Mouse (Mus musculus) kidney, postnatal 10 days (tissue): ENCODE measurements around the gene Zfp462.
A peak's percentile ranks its signal among the peaks of the same experiment; 100 is the strongest.

Source experiments
- DNase-seq: peaks from one replicate; pipeline ENCODE4 v3.0.0; 2021; ENCODE audit warnings: mixed read lengths

The Zfp462 gene

DNA sequence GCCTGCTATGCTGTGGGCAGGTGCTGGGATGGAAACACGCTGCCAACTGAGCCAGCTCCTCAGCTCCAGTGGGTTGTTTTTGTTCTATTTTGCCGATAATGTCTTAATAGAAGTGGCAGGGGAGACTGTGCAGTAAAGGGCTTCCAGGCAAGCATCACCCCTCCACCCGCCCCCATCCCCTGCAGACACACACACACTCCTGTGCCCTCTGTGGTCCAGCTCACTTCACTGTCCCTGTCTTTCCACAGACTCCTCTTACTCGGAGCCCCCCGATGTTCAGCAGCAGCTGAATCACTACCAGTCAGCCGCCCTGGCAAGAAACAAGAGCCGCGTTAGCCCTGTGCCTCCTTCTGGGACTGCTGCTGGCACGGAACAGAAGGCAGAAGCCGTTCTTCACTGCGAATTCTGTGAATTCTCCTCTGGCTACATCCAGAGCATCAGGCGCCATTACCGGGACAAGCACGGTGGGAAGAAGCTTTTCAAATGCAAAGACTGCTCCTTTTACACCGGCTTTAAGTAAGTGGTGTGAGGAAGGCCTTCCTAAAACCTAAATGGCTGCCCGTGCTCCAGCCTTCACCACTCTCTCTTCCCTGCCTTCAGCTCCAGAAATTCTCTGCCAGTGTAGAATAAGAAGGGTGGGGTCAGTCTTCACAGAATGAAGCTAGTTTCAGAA lies 105.2 kb downstream of the Zfp462 start:
- DNase-seq, result no peak

DNA sequence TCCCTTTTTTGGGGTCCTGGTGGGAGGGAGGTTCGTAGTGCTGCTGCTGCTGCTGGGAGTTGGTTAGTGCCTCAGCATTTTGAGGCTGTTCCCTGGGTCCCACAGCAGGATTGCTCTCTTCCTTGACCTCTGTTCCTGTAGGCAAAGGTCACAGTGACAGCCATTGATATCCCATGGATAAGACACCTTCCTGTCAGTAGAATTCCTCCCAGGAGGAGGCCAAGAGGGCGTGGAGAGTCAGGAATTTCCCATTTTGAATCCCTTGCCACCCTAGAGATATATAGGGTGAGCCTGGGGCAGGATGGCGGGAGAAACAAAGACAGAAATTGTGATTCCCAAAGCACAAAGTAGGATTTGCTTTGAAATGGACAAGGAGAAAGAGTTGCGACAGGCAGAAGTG lies 106.5 kb downstream of the Zfp462 start:
- no peak for DNase-seq

DNA sequence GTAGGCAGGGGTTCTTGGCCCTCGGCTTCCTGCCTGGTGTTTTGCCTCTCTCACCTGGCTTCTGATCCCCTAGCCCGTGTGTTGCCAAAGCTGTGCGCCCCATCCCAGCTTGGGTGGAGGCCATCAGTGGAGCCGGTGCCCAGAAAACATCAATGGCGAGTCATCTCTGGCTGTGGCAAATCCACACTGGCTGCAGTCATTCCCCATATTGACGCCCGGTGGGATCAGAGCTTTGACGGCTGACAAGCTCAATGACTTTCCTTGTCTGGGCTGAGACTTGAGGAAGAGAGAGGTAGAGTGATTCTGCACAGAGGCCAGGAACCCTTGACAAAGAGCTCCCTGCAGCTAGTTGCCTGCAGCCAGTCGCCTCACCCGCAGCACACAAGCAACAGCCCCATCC lies 107.8 kb downstream of the Zfp462 start:
- DNase-seq, result no peak

GRCm38 (mm10) chr4:55057666-55058455 lies 113.0 kb downstream of the Zfp462 start:
- peak; percentile 72 for DNase-seq

DNA sequence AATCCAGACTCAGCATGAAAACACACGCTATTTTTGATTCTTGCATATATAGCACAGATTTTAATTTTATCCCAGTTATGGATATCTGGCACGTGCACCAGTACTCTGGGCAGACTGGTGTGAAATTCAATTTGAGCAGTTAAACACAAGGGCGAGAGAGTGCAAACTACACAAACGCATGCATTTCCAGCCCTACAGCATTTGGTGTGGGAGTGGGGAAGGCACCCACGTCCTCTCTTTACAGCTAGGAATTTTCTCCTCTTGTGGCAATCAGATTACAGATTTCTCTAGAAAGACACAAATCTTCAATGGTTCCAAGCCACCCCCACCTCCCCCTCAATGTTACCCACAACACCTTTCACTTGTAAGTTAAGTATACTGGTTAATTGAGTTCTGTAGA lies 114.1 kb downstream of the Zfp462 start:
- DNase-seq, result no peak

- no peak for DNase-seq
These were observed 121.7 kb downstream of the Zfp462 start for GRCm38 (mm10) chr4:55066341-55067170.

GRCm38 (mm10) chr4:55071535-55071934 lies 126.7 kb downstream of the Zfp462 start:
- no peak for DNase-seq

- peak; percentile 61 for DNase-seq
These were observed 132.5 kb downstream of the Zfp462 start for GRCm38 (mm10) chr4:55077133-55077889.

- no peak for DNase-seq
These were observed 133.3 kb downstream of the Zfp462 start for GRCm38 (mm10) chr4:55077902-55078716.

DNA sequence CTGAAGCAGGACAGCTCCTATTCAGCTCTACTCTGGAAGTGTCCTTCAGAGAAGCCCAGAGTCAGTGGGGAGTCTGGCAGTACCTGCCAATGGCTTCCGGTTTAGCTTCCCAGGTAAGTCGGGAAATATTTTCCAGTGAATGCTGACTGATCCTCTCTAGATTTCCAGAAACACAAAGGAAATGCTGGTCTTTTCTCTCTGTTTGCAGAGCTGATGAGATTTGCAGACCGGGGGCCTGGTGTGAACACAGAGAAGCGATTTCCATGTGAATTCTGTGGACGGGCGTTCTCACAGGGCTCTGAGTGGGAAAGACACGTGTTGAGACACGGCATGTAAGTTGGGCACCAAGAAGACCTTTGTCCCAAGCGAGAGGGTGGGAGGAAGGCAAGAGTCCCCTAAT lies 134.2 kb downstream of the Zfp462 start:
- no peak for DNase-seq

GRCm38 (mm10) chr4:55084080-55084688 lies 139.3 kb downstream of the Zfp462 start:
- no peak for DNase-seq

- no peak for DNase-seq
These were observed 143.3 kb downstream of the Zfp462 start for GRCm38 (mm10) chr4:55088153-55088552.

- no peak for DNase-seq
These were observed 144.1 kb downstream of the Zfp462 start for GRCm38 (mm10) chr4:55088922-55089321.

- no peak for DNase-seq
These were observed 152.3 kb downstream of the Zfp462 start for GRCm38 (mm10) chr4:55097157-55097556.

- no peak for DNase-seq
These were observed 153.5 kb downstream of the Zfp462 start for GRCm38 (mm10) chr4:55098366-55098765.

- peak; percentile 43 for DNase-seq
These were observed 156.0 kb downstream of the Zfp462 start for GRCm38 (mm10) chr4:55100851-55101250.

- no peak for DNase-seq
These were observed 156.8 kb downstream of the Zfp462 start for GRCm38 (mm10) chr4:55101601-55102000.

- no peak for DNase-seq
These were observed 157.5 kb downstream of the Zfp462 start for GRCm38 (mm10) chr4:55102382-55102781.

DNA sequence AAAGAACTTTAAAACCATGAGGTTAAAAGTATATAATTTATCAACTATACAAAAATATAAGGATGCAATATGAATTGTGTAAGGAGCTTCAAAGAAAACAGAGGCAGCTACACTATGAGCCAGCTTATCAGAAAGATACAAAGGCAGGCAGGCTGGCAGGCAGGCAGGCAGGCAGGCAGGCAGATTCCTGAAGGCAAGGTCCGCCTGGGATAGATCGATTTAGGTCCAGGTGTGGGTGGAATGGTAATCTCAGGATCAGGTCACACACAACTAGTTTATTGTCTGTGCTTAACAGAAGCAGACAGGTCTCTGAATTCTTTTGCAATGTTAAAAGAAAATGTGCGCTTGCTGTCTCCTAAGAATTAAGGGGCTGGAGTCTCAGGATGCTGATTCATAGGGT lies 158.7 kb downstream of the Zfp462 start:
- DNase-seq, result no peak

DNA sequence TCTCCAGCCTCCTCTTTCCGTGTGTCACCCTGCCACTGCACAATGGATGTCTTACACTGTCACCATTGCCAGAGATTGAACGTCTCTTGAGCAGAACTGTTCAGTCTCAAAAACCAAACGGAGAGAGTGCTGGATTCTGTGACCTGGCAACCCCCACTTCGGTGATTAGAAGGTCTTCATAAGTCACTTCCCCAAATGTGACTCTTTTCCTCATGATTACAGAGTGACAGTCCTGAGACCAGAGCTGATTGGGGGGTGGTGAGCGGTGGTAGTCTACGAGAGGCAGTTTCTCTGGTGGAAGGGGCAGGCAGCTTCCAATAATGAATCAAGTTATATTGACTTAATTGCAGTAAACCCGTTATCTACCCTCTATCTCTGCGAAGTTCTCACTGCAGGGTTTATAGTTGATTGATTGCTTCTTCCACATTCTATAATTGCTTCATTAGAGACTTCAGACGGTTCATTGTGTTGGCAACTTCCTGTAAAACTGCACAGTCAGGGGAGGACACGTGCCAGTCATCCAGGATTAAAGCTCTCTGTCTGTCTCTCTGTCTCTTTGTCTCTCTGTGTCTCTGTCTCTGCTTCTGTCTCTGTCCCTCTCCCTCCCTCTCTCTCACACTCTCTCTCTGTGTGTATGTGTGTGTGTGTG lies 173.1 kb downstream of the Zfp462 start:
- no peak for DNase-seq

DNA sequence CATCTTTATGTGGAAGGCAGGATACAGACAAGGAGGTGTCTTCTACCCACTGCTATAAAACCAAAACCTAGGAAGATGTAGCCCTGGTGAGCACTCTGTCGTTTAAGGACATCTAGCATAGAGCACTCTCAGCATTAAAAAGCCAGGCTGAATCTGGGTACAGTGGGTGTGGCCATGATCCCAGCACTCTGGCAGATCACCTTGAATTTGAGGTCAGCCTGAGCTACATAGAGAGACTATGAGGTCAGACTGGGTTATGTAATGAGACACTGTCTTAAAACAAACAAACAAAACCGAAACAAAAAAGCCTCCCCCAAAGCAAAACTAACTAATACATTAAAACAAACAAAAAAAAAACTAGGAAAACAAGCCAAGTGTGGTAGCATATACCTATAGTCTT lies 176.3 kb downstream of the Zfp462 start:
- no peak for DNase-seq
